Mouse (Mus musculus) myocyte (in vitro differentiated cells): ENCODE results near the gene Kcnmb1.

Source experiments
- CEBPB ChIP-seq: IDR thresholded peaks from 2 replicates; pipeline ENCODE4 v1.6.1; 2011; ENCODE audit warnings: mild to moderate bottlenecking, moderate library complexity; ENCODE audit not compliant: poor library complexity, insufficient read depth, severe bottlenecking
- E2F4 ChIP-seq: IDR thresholded peaks from one replicate; pipeline ENCODE4 v1.6.1; 2011; ENCODE audit warnings: mild to moderate bottlenecking, control low read depth, moderate library complexity; ENCODE audit not compliant: insufficient read depth
- MAX ChIP-seq: IDR thresholded peaks from one replicate; pipeline ENCODE4 v1.6.1; 2011; ENCODE audit warnings: low read depth, mild to moderate bottlenecking, control low read depth
- MYOD1 ChIP-seq, 3 experiments: IDR thresholded peaks; one replicate each; pipeline ENCODE4 v1.6.1; 2011; ENCODE audit warnings: control low read depth in 2 of 3, low read depth in 2 of 3, mild to moderate bottlenecking in 2 of 3, moderate library complexity in 1 of 3; ENCODE audit not compliant: insufficient read length in 2 of 3, control insufficient read depth in 1 of 3
- MYOG ChIP-seq, 3 experiments: IDR thresholded peaks; one replicate each; pipeline ENCODE4 v1.6.1; 2011; ENCODE audit warnings: control low read depth in 2 of 3, low read depth in 2 of 3, mild to moderate bottlenecking in 2 of 3; ENCODE audit not compliant: insufficient read length in 2 of 3, control insufficient read depth in 1 of 3, insufficient read depth in 1 of 3
- POLR2A ChIP-seq: IDR thresholded peaks from one replicate; pipeline ENCODE4 v1.6.1; 2011; ENCODE audit warnings: low read depth, mild to moderate bottlenecking, control low read depth, moderate library complexity; ENCODE audit not compliant: insufficient read length
- POLR2AphosphoS2 ChIP-seq: IDR thresholded peaks from one replicate; pipeline ENCODE4 v1.6.1; 2011; ENCODE audit warnings: low read depth, control low read depth; ENCODE audit not compliant: insufficient read length
- REST ChIP-seq: IDR thresholded peaks from one replicate; pipeline ENCODE4 v1.6.1; 2011; ENCODE audit warnings: mild to moderate bottlenecking, control low read depth, moderate library complexity; ENCODE audit not compliant: insufficient read depth, insufficient read length
- SRF ChIP-seq: IDR thresholded peaks from one replicate; pipeline ENCODE4 v1.6.1; 2011; ENCODE audit warnings: low read depth; ENCODE audit not compliant: control insufficient read depth, insufficient read length
- TCF12 ChIP-seq: IDR thresholded peaks from one replicate; pipeline ENCODE4 v1.6.1; 2011; ENCODE audit warnings: mild to moderate bottlenecking, control low read depth; ENCODE audit not compliant: poor library complexity, insufficient read depth, severe bottlenecking
- TCF3 ChIP-seq: IDR thresholded peaks from one replicate; pipeline ENCODE4 v1.6.1; 2011; ENCODE audit warnings: low read depth, control low read depth; ENCODE audit not compliant: insufficient read length
- USF1 ChIP-seq: IDR thresholded peaks from one replicate; pipeline ENCODE4 v1.6.1; 2011; ENCODE audit warnings: low read depth, mild to moderate bottlenecking, control low read depth, moderate library complexity

- TF ChIP-seq MAX, result no peak
- TF ChIP-seq POLR2A, result no peak
- TF ChIP-seq TCF12, result no peak
- TF ChIP-seq CEBPB, result no peak
- TF ChIP-seq USF1, result no peak
- no peak for TF ChIP-seq MYOG (IDR thresholded peaks at IDR 0.05; ENCODE audit: control insufficient read depth in 1 of 3, insufficient read depth in 1 of 3, insufficient read length in 2 of 3, low read depth in 2 of 3)
- no peak for TF ChIP-seq POLR2AphosphoS2
- TF ChIP-seq SRF, result no peak
- no peak for TF ChIP-seq TCF3
- no peak for TF ChIP-seq MYOD1 (IDR thresholded peaks at IDR 0.05; ENCODE audit: control insufficient read depth in 1 of 3, insufficient read length in 2 of 3, low read depth in 2 of 3)
- TF ChIP-seq E2F4, result no peak
- TF ChIP-seq REST, result no peak
Observed at GRCm38 (mm10) chr11:33993496-33993895, 30.7 kb downstream of the Kcnmb1 start.
